Mouse (Mus musculus): ENCODE data around the gene Slc25a19. TPM values are rescaled to one million over a fixed set of nuclear protein-coding genes. Genes with fewer than 3 reads are reported as not detected.

Gene Slc25a19
- polyA plus RNA-seq, 1 experiment from 2014 or later, result 56.1 TPM

DNA sequence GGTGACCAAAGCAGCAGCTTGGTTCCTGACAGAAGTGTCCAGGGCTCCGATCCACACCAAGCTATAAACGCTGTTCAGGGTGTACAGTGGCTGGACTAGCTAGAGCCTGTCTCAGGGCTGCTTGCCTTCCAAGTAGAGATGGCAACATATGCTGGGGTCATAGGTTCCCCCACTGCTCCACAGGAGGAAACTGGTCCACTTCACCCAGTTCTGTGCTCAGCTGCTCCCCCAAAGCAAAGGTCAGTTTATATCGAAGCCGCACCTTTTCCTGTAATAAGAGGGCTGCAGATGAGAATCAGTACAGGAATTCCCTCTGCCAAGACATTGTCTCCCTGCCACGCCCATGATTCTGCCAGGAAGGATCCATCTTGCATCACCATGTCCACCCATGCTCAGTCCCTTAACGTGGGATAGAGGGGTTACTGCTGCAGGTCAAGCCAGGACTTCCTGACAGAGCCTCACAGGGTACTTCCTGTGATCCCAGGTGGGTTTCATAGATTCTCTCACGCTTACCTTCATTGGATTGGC lies 42.5 kb downstream of the Slc25a19 start:
- 87% methylated on average over 7 of the region's 7 CpGs for WGBS
- ATAC-seq (ENCODE audit: low FRiP score, low TSS enrichment), result no peak
- Histone ChIP-seq H3K4me2 (replicated peaks; ENCODE audit: low read depth, low read length) (no peak overlapping the region), H3K36me3 (ENCODE audit: insufficient read depth, low read length) (peaks cover 87% of the 10 kb centered on the region), H3K27ac (ENCODE audit: low read length) (no peak overlapping the region), H3K9me3 (ENCODE audit: low read length) (no peaks in the 10 kb centered on the region), H3K4me3 (ENCODE audit: low read length) (no peak overlapping the region), H3K9ac (replicated peaks; ENCODE audit: low read length) (no peak overlapping the region), H3K4me1 (ENCODE audit: insufficient read depth, low read length) (no peaks in the 10 kb centered on the region), H3K27me3 (ENCODE audit: insufficient read depth, low read length) (no peaks in the 10 kb centered on the region)

DNA sequence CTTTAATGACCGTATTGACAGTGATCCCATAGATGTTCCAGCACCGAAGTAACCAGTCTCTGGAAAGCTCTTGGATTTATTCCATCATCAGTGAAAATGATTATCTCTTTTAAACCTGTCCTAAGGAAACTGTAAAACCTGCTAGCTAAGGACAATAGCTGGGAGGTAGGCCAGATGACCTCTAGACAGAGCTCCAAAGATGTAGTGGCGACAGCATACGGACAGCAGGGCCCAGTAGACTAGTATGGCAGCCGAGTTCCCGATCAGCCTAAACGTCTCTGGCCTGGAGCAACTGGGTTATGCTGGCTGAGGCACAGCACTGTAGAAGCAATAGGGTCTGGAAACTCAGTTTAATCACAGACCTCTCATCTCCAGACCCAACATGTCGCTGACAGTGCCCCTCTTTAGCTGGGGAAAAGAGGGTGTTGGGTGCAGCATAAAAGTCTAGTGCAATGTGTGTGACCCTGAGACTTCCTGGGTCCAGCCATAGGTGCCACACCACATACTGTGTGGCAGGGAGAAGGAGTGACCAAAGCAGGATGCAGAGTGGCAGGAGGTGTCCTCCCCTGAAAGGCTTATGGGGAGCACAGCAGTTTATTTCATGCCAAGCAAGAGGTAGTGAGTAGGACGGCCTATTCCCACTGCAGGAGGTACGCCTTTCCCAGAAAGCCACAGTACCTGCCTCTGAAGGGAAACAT lies 43.6 kb downstream of the Slc25a19 start:
- Histone ChIP-seq H3K4me2 (replicated peaks; ENCODE audit: low read depth, low read length) (no peak overlapping the region), H3K9ac (replicated peaks; ENCODE audit: low read length) (no peak overlapping the region), H3K4me3 (ENCODE audit: low read length) (no peak overlapping the region), H3K4me1 (ENCODE audit: insufficient read depth, low read length) (no peaks in the 10 kb centered on the region), H3K9me3 (ENCODE audit: low read length) (no peaks in the 10 kb centered on the region), H3K27ac (ENCODE audit: low read length) (no peak overlapping the region), H3K27me3 (ENCODE audit: insufficient read depth, low read length) (no peaks in the 10 kb centered on the region), H3K36me3 (ENCODE audit: insufficient read depth, low read length) (peaks cover 83% of the 10 kb centered on the region)
- 86% methylated on average over 10 of the region's 10 CpGs for WGBS
- no peak for ATAC-seq (ENCODE audit: low FRiP score, low TSS enrichment)

DNA sequence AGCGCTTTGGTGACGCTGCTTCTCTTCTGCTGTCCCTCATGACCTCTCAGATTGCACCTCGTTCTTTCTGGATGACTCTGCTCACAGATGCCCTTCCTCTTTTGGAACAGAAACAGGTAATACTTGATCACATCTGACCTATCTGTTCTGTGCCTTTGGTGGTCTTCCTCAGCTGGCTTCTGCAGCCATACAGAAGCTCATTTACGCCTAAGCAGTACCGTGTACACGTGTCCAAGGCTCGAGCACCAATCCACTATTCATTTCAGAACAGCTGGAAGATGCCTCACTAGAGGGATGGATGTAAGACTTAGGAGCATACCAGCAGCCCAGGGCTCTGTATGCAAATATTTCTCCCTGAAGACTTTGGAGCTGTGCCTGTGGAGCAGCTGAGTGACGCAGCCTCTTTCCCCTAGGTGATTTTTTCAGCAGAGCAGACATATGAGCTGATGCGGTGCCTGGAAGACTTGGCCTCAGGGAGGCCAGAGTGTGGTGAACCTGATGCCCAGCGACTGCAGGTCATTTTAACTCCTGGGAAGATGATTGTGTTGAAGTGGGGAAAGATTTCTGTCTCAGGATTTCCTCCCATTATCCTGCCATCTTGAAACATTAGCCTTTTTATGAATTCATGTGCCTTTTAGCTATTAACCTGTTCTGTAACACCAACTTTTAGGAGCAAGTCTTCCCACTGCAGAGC lies 45.0 kb downstream of the Slc25a19 start:
- Histone ChIP-seq H3K27ac (ENCODE audit: low read length) (no peak overlapping the region), H3K4me3 (ENCODE audit: low read length) (no peak overlapping the region), H3K9ac (replicated peaks; ENCODE audit: low read length) (no peak overlapping the region), H3K36me3 (ENCODE audit: insufficient read depth, low read length) (peaks cover 87% of the 10 kb centered on the region), H3K4me1 (ENCODE audit: insufficient read depth, low read length) (no peaks in the 10 kb centered on the region), H3K9me3 (ENCODE audit: low read length) (no peaks in the 10 kb centered on the region), H3K27me3 (ENCODE audit: insufficient read depth, low read length) (no peaks in the 10 kb centered on the region), H3K4me2 (replicated peaks; ENCODE audit: low read depth, low read length) (no peak overlapping the region)
- 79% methylated on average over 10 of the region's 10 CpGs for WGBS
- ATAC-seq (ENCODE audit: low FRiP score, low TSS enrichment), result no peak

DNA sequence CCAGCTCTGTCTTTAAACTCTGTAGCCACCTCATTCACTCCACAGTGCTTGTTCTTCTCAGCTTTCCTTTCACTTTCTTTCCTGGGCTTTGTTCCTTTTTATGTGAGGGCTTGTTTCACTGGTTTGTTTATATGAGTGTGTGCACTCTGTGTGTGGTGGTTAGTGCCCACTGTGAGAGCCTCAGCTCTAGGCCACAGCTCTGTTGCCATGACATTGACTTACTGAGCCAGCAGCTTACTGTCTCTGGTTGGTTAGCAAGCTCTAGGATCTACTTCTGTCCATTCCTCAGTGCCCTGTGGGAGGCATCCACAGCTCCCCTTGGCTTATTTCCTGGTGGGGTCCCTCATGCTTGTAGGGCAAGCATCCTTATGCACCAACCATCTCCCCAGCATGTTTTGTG lies 49.0 kb downstream of the Slc25a19 start:
- Histone ChIP-seq H3K9me3 (ENCODE audit: low read length) (no peaks in the 10 kb centered on the region), H3K4me2 (replicated peaks; ENCODE audit: low read depth, low read length) (no peak overlapping the region), H3K36me3 (ENCODE audit: insufficient read depth, low read length) (peaks cover 61% of the 10 kb centered on the region), H3K27me3 (ENCODE audit: insufficient read depth, low read length) (no peaks in the 10 kb centered on the region), H3K4me1 (ENCODE audit: insufficient read depth, low read length) (no peaks in the 10 kb centered on the region), H3K4me3 (ENCODE audit: low read length) (no peak overlapping the region), H3K27ac (ENCODE audit: low read length) (no peak overlapping the region), H3K9ac (replicated peaks; ENCODE audit: low read length) (no peak overlapping the region)
- no peak for ATAC-seq (ENCODE audit: low FRiP score, low TSS enrichment)

DNA sequence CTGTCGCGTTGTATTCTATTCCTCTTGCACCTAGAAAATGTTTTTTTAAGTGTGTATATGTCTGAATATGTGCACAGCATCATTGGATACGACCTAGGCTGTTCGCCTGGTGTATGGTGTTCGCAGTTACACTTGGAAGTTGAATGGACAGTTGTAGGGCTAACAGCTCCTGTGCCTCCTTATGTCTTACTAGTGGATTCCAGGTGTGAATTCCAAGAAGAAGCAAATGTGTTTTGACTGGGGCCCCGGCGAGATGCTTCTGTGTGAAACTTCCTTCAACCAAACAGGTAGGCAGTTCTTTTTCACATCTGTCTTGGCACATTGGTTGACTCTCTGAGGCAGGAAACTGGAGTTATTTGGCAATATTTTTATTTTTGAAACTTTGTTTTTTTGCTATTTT lies 63.1 kb downstream of the Slc25a19 start:
- peaks cover 10% of the 10 kb centered on the region for H3K4me1 ChIP-seq (ENCODE audit: insufficient read depth, low read length)
- H3K27me3 ChIP-seq (ENCODE audit: insufficient read depth, low read length), result no peaks in the 10 kb centered on the region
- H3K27ac ChIP-seq (ENCODE audit: low read length), result no peak overlapping the region
- ATAC-seq (ENCODE audit: low FRiP score, low TSS enrichment), result no peak
- H3K36me3 ChIP-seq (ENCODE audit: insufficient read depth, low read length), result peaks cover 35% of the 10 kb centered on the region
- H3K4me3 ChIP-seq (ENCODE audit: low read length), result peak overlapping the region; percentile 92
- H3K9me3 ChIP-seq (ENCODE audit: low read length), result no peaks in the 10 kb centered on the region
- peak overlapping the region; percentile 67 for H3K4me2 ChIP-seq (replicated peaks; ENCODE audit: low read depth, low read length)
- H3K9ac ChIP-seq (replicated peaks; ENCODE audit: low read length), result peak overlapping the region; percentile 75
- 12% methylated on average over 7 of the region's 7 CpGs for WGBS

Other genes with a start within 250 kb of the Slc25a19 start
- 7.9 and 10.2 TPM in 2 replicates for gene Cdr2l, start 246.4 kb downstream of the Slc25a19 start, polyA plus RNA-seq (2015; fragmentation: Nextera tagmentation; extraction: Ambion mirVana)
- gene Mrpl58, start 224.5 kb downstream of the Slc25a19 start, polyA plus RNA-seq (2015; fragmentation: Nextera tagmentation; extraction: Ambion mirVana), result 195 and 203 TPM in 2 replicates
- 942 and 981 TPM in 2 replicates for gene Atp5h, start 208.3 kb downstream of the Slc25a19 start, polyA plus RNA-seq (2015; fragmentation: Nextera tagmentation; extraction: Ambion mirVana)
- 4.7 and 4.8 TPM in 2 replicates for gene Kctd2, start 208.2 kb downstream of the Slc25a19 start, polyA plus RNA-seq (2015; fragmentation: Nextera tagmentation; extraction: Ambion mirVana)
- 0.12 and 0.35 TPM in 2 replicates for gene Trim80, start 187.8 kb downstream of the Slc25a19 start, polyA plus RNA-seq (2015; fragmentation: Nextera tagmentation; extraction: Ambion mirVana)
- 28.4 and 31.5 TPM in 2 replicates for gene Slc16a5, start 165.8 kb downstream of the Slc25a19 start, polyA plus RNA-seq (2015; fragmentation: Nextera tagmentation; extraction: Ambion mirVana)
- 9.0 and 10.5 TPM in 2 replicates for gene Armc7, start 152.6 kb downstream of the Slc25a19 start, polyA plus RNA-seq (2015; fragmentation: Nextera tagmentation; extraction: Ambion mirVana)
- gene Nt5c, start 136.4 kb downstream of the Slc25a19 start, polyA plus RNA-seq (2015; fragmentation: Nextera tagmentation; extraction: Ambion mirVana), result 77.6 and 82.1 TPM in 2 replicates
- gene Jpt1, start 113.9 kb downstream of the Slc25a19 start, polyA plus RNA-seq (2015; fragmentation: Nextera tagmentation; extraction: Ambion mirVana), result 457 and 461 TPM in 2 replicates
- 939 and 944 TPM in 2 replicates for gene Sumo2, start 92.0 kb downstream of the Slc25a19 start, polyA plus RNA-seq (2015; fragmentation: Nextera tagmentation; extraction: Ambion mirVana)
- 180 and 184 TPM in 2 replicates for gene Nup85, start 63.9 kb downstream of the Slc25a19 start, polyA plus RNA-seq (2015; fragmentation: Nextera tagmentation; extraction: Ambion mirVana)
- gene Mrps7, start 24.4 kb downstream of the Slc25a19 start, polyA plus RNA-seq (2015; fragmentation: Nextera tagmentation; extraction: Ambion mirVana), result 101 and 103 TPM in 2 replicates
- gene Gga3, start 24.2 kb downstream of the Slc25a19 start, polyA plus RNA-seq (2015; fragmentation: Nextera tagmentation; extraction: Ambion mirVana), result 24.5 and 26.8 TPM in 2 replicates
- gene Mif4gd, start 15.3 kb downstream of the Slc25a19 start, polyA plus RNA-seq (2015; fragmentation: Nextera tagmentation; extraction: Ambion mirVana), result 42.8 and 47.1 TPM in 2 replicates
- 86.5 and 87.0 TPM in 2 replicates for gene Grb2, start 80.3 kb upstream of the Slc25a19 start, polyA plus RNA-seq (2015; fragmentation: Nextera tagmentation; extraction: Ambion mirVana)
- 33.4 and 34.5 TPM in 2 replicates for gene Tmem94, start 137.1 kb upstream of the Slc25a19 start, polyA plus RNA-seq (2015; fragmentation: Nextera tagmentation; extraction: Ambion mirVana)
- 21.5 and 23.6 TPM in 2 replicates for gene Caskin2, start 185.3 kb upstream of the Slc25a19 start, polyA plus RNA-seq (2015; fragmentation: Nextera tagmentation; extraction: Ambion mirVana)
- 48.1 and 50.2 TPM in 2 replicates for gene Tsen54, start 186.4 kb upstream of the Slc25a19 start, polyA plus RNA-seq (2015; fragmentation: Nextera tagmentation; extraction: Ambion mirVana)
- gene Llgl2, start 195.8 kb upstream of the Slc25a19 start, polyA plus RNA-seq (2015; fragmentation: Nextera tagmentation; extraction: Ambion mirVana), result 58.3 and 64.5 TPM in 2 replicates
- gene Myo15b, start 230.1 kb upstream of the Slc25a19 start, polyA plus RNA-seq (2015; fragmentation: Nextera tagmentation; extraction: Ambion mirVana), result 12.6 and 14.2 TPM in 2 replicates

All from kidney, embryonic 16.5 days (tissue).